Mouse (Mus musculus) neural tube, embryonic 10.5 days (tissue): ENCODE data around the gene Dctn5.

ENCODE experiments used
- DNase-seq: peaks from one replicate; pipeline ENCODE4 v3.0.0-alpha.2; 2017; ENCODE audit warnings: low spot score; ENCODE audit errors: extremely low spot score

The Dctn5 gene

GRCm38 (mm10) chr7:122132497-122133337, at the start of gene Dctn5, which contains the start of gene Palb2:
TSS of gene Dctn5 (plus strand) at chr7:122133041.
TSS of gene Palb2 (minus strand) at chr7:122132985.
- peak; percentile 100 for DNase-seq

GRCm38 (mm10) chr7:122087195-122087982, 45.5 kb upstream of the Dctn5 start:
- DNase-seq, result no peak

- no peak for DNase-seq
Observed at GRCm38 (mm10) chr7:122094564-122095330, 38.1 kb upstream of the Dctn5 start.

- DNase-seq, result no peak
Observed at GRCm38 (mm10) chr7:122098009-122098408, 34.8 kb upstream of the Dctn5 start.

GRCm38 (mm10) chr7:122099222-122099621, 33.6 kb upstream of the Dctn5 start:
- peak; percentile 36 for DNase-seq

- DNase-seq, result peak; percentile 76
Observed at GRCm38 (mm10) chr7:122101014-122101746, 31.7 kb upstream of the Dctn5 start.

GRCm38 (mm10) chr7:122101747-122102244, 31.0 kb upstream of the Dctn5 start, which contains the start of gene Ndufab1:
TSS of gene Ndufab1 (minus strand) at chr7:122101886.
- DNase-seq, result peak; percentile 84

GRCm38 (mm10) chr7:122108206-122108605, 24.6 kb upstream of the Dctn5 start:
- no peak for DNase-seq

- DNase-seq, result no peak
Observed at GRCm38 (mm10) chr7:122123518-122123917, 9.3 kb upstream of the Dctn5 start.

GRCm38 (mm10) chr7:122125636-122126035, 7.2 kb upstream of the Dctn5 start:
- DNase-seq, result no peak

- no peak for DNase-seq
Observed at GRCm38 (mm10) chr7:122126946-122127345, 5.9 kb upstream of the Dctn5 start.

GRCm38 (mm10) chr7:122131834-122132233, 1.0 kb upstream of the Dctn5 start:
- DNase-seq, result no peak

- no peak for DNase-seq
Observed at GRCm38 (mm10) chr7:122133338-122133625, 441 bp downstream of the Dctn5 start.

- DNase-seq, result peak; percentile 27
Observed at GRCm38 (mm10) chr7:122135070-122135469, 2.2 kb downstream of the Dctn5 start.

- DNase-seq, result no peak
Observed at GRCm38 (mm10) chr7:122137071-122137470, 4.2 kb downstream of the Dctn5 start.

GRCm38 (mm10) chr7:122138190-122138589, 5.3 kb downstream of the Dctn5 start:
- no peak for DNase-seq

GRCm38 (mm10) chr7:122140991-122141390, 8.2 kb downstream of the Dctn5 start:
- DNase-seq, result no peak

GRCm38 (mm10) chr7:122152473-122152872, 19.6 kb downstream of the Dctn5 start:
- DNase-seq, result no peak

GRCm38 (mm10) chr7:122158488-122158887, 25.6 kb downstream of the Dctn5 start:
- no peak for DNase-seq
